Mouse (Mus musculus) bone marrow, adult 2 months (tissue): ENCODE measurements around the gene Nenf.

Experiments
- CTCF ChIP-seq: fragments of 200-500 bp; IDR thresholded peaks from 2 replicates; pipeline ENCODE4 v1.5.1; 2011; ENCODE audit warnings: low read length, control low read depth; ENCODE audit not compliant: control insufficient read depth, insufficient read depth
- POLR2A ChIP-seq: fragments of 200-500 bp; IDR thresholded peaks from 2 replicates; pipeline ENCODE4 v1.6.1; 2011; ENCODE audit warnings: low read depth, mild to moderate bottlenecking, control low read depth, low read length, borderline replicate concordance; ENCODE audit not compliant: control insufficient read depth

- TF ChIP-seq CTCF (no peak), POLR2A (no peak)
Measured at GRCm38 (mm10) chr1:191311296-191311898, 6.6 kb downstream of the Nenf start.
